Comparison of ENCODE assay signal across 19 mouse cellular contexts in the genomic region with DNA sequence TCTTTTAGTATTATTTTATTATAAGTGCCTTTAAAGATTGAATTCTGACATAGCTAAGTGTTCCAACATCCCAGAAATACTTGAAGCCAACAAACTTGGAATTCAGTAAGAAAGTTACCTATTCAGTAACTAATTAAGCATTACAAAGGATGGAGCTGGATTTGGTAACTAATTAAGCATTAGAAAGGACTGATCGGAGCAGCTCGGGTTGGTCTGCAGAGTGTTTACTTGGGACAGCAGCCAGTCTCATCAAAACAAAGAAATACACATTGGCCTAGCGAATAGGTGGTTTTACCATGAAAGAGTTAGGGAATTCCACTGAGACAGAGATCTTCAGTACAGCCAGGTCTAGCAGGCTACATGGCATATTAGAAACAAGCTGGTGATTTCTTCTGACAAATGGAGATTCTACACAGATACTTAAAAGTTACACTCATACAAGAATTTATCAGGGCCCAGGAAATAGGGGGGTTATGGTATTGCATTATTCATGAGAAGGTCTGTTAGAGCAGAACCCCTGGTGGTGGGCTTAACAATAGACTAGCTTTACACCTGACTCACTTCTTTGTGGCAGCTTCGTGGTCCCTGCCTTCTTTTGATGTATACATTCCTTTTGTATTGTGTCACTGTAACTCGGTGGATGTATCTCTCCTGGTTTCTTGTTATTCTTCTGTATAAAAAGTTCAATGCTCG. TPM values are rescaled to one million over a fixed set of nuclear protein-coding genes. Genes with fewer than 3 reads are reported as not detected.
"Had no signal": no experiment of that assay in that cellular context is flagged by ENCODE, and none has a peak within 500 bp of the region (broad histone marks: within the 10 kb centered on the region; RNA-seq: fewer than 3 reads in every experiment).

No protein-coding gene starts in this region.

RNA-seq across cellular contexts. Expression of a gene that starts 12.2 kb away (rescaled TPM):
- total RNA-seq: megakaryocyte progenitor cell, adult 5-6 weeks; midbrain, postnatal 0 days; monocyte, adult 5-6 weeks; neutrophil, adult 5-6 weeks had no signal
- polyA plus RNA-seq: lung, adult 2 months; lung, embryonic 15.5 days; lung, postnatal 0 days; macrophage; midbrain, embryonic 11.5 days; midbrain, embryonic 13.5 days; midbrain, embryonic 15.5 days; midbrain, postnatal 0 days; neural tube, embryonic 12.5 days; neural tube, embryonic 14.5 days; spleen, adult 2 months; stomach, embryonic 15.5 days; stomach, postnatal 0 days; testis, adult 2 months; urinary bladder, adult 2 months had no signal

RNA-seq across cellular contexts. Expression of a gene that starts 51.5 kb away (rescaled TPM):
- total RNA-seq: megakaryocyte progenitor cell, adult 5-6 weeks; midbrain, postnatal 0 days; monocyte, adult 5-6 weeks; neutrophil, adult 5-6 weeks had no signal
- polyA plus RNA-seq: lung, adult 2 months; lung, embryonic 15.5 days; lung, postnatal 0 days; macrophage; midbrain, embryonic 11.5 days; midbrain, embryonic 13.5 days; midbrain, embryonic 15.5 days; midbrain, postnatal 0 days; neural tube, embryonic 12.5 days; neural tube, embryonic 14.5 days; spleen, adult 2 months; stomach, embryonic 15.5 days; stomach, postnatal 0 days; testis, adult 2 months; thymus, adult 2 months; urinary bladder, adult 2 months had no signal
